Mouse (Mus musculus) erythroblast, embryonic 14.5 days (primary cell): Measurements from ENCODE around the gene Shld2.

ENCODE experiments used
- GATA1 ChIP-seq: IDR thresholded peaks from 2 replicates; pipeline ENCODE4 v1.6.1; 2012; ENCODE audit warnings: low read length, inconsistent platforms, mixed read lengths
- TAL1 ChIP-seq: IDR thresholded peaks from 3 replicates; pipeline ENCODE4 v1.6.1; 2012; ENCODE audit warnings: low read length, inconsistent platforms, mixed read lengths

GRCm38 (mm10) chr14:34297634-34298033 lies 12.7 kb downstream of the Shld2 start:
- no peak for TF ChIP-seq GATA1
- no peak for TF ChIP-seq TAL1
